Mouse (Mus musculus): ENCODE results near the gene Hist1h4f.
A peak's percentile ranks its signal among the peaks of the same experiment; 100 is the strongest.
"Not testable (repeated sequence)": the region's sequence is repeated elsewhere in the genome, so short reads cannot be mapped to it uniquely, and the experiment has no call there.

Gene Hist1h4f

DNA sequence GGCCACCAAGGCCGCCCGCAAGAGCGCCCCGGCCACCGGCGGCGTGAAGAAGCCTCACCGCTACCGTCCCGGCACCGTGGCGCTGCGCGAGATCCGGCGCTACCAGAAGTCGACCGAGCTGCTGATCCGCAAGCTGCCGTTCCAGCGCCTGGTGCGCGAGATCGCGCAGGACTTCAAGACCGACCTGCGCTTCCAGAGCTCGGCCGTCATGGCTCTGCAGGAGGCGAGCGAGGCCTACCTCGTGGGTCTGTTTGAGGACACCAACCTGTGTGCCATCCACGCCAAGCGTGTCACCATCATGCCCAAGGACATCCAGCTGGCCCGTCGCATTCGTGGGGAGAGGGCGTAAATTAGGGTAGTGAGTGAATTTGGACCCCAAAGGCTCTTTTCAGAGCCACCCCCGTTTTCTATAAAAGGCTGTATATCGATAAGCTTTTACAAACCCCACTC, 24.4 kb upstream of the Hist1h4f start:
- DNase-seq, result not testable (repeated sequence)

DNA sequence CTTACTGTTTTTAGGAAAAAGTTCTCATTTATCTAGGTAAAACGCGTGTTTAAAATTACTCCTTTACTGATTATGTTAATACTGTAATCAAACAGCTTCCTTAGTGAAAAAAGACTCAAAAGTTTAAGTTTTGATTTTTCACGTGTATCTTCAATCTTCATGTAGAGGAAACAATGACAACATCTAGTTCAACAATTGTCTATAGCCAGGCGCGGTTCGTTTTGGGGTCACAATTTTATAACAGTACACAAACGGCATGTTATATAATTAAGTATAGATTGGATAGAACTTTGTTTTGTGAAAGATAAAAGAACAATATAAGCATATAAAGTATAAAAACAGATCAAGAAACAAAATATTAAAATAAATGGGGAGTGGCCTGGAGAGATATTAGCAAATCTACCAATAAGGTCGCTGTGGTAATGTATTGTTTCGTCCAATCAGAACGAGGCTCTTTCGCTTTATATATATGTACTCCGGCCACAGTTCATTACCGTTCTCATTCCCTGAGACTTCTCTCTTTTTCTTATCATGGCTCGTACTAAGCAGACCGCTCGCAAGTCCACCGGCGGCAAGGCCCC, 23.9 kb upstream of the Hist1h4f start, which contains the start of gene Hist1h3d:
Gene Hist1h3d (plus strand): TSS at position 493 of the 581 bp plus-strand sequence.
- DNase-seq, result peak; percentile 60

DNA sequence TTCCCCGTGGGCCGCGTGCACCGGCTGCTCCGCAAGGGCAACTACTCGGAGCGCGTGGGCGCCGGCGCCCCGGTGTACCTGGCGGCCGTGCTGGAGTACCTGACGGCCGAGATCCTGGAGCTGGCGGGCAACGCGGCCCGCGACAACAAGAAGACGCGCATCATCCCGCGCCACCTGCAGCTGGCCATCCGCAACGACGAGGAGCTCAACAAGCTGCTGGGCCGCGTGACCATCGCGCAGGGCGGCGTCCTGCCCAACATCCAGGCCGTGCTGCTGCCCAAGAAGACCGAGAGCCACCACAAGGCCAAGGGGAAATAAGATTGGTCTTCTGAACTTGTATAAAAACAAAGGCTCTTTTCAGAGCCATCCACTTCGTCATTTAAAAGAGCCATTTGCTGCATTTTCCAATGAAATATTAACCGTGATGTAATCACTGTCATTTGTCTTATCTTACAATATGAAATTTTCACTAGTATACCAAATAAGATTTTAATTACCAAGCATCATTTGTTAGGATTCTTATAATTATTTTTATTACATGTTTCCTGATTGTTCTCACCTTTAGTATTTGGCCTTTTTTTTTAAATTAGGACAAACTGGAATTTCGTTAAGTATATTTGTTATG, 23.2 kb upstream of the Hist1h4f start:
- DNase-seq, result not testable (repeated sequence)

DNA sequence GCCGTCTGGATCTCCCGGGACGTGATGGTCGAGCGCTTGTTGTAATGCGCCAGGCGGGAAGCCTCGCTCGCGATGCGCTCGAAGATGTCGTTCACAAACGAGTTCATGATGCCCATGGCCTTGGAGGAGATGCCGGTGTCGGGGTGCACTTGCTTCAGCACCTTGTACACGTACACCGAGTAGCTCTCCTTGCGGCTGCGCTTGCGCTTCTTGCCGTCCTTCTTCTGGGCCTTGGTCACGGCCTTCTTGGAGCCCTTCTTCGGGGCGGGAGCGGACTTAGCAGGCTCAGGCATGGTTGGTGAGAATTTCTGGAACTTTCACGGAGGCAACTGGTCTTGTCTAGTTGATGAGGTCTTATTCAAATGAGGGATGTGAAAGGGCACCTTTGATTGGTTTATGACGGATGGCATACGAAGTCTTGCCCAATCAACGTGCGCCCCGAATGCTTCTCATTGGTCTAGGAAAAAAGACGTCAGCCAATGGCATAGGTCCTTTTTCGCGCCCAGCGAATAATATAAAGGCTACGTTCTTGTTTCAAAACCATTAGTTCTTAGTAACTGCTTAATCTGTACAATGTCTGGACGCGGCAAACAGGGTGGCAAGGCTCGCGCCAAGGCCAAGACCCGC, 22.6 kb upstream of the Hist1h4f start, which contains the start of the genes Hist1h2bf and Hist1h2ad:
Gene Hist1h2bf (minus strand): TSS at position 299 of the 627 bp plus-strand sequence.
Gene Hist1h2ad (plus strand): TSS at position 484 of the 627 bp plus-strand sequence.
- peak; percentile 88 for DNase-seq

DNA sequence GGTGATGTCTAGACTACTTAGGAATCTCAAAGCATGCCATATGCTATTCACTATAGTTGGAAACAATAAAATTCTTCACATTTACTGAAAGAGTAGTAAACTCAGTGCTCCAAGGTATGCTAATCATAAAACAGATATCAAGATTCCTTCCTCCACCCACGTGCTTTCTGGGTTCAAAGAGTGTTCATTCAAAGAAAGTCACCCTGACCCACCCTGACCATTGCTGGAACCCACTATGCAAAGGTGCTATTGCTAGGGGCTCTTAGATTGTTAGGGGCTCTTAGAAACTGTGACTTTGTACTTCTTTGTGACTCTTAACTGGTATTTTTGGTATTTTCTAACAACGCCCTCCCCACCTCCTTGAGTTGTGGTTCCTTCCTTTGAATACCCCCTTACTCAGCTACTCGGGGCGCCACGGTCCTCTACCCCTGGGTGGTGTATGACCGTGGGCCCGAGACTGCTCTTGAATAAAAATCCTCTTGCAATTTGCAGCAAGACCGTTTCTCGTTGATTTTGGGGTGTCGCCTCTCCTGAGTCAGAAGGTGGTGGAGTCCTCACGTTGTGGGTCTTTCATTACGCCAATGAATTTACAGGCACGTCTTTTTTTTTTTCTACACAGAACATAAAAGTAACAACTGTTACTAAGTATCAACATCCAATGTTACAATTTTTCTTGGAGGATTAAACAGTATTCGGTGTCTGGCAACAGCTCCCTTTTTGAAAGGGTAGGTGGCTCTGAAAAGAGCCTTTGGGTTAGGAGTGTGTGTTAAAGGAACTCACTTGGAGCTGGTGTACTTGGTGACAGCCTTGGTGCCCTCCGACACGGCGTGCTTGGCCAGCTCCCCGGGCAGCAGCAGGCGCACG, 21.8 kb upstream of the Hist1h4f start:
- DNase-seq, result not testable (repeated sequence)

DNA sequence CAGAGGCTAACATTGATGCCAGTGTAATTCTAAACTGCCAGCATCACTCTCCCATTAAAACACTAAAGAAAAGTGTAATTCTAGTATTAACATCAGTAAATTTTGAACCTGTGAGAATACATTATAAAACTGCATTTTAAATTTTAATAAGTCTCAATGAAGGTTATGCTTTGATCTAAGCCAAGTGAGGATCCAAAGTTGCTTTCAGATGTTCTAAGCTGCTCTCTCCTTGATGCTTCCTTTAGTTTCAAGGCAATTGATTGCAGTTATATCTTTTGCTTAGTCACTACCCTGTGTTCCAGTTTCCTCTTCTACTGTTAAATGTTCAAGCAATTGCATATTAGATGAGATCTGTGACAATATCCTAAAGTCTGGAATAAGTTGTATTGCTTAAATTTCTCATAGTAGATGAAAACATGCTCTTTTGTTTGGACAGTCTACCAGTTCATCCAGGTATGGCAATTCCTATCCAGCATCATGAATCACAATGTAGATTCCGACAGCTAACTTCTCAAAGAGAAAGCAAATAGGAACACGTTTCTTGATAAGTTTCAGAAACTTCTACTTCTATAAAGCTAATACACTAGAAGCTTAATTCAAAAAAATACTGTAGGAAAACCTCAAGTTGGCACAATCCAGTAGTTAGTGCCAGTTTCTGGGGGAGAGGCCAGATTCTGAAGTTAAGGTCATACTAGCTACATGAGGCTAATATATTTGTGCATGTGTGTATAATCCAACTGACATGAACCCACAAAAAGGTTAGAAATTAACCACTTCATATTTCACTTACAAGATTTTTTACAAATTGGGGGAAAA, 21.0 kb upstream of the Hist1h4f start:
- DNase-seq, result no peak

DNA sequence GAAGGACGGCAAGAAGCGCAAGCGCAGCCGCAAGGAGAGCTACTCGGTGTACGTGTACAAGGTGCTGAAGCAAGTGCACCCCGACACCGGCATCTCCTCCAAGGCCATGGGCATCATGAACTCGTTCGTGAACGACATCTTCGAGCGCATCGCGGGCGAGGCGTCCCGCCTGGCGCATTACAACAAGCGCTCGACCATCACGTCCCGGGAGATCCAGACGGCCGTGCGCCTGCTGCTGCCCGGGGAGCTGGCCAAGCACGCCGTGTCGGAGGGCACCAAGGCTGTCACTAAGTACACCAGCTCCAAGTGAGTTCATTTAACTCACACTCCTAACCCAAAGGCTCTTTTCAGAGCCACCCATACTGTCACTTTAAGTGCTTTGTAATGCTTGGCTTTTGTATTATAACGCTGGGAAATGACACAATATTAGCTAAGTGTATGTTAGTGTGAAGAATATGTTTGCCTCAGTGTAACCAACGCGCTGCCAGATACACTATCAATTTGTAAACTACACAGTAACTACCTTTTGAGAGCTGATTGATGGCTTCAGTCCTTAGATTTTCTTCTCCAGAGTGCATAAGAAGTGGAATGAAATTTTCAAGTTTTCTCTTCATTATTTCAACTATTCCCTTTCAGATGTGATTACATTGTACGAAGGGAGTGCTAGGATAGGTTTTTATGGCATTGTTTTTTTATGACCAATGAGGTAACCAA, 20.2 kb upstream of the Hist1h4f start:
- not testable (repeated sequence) for DNase-seq

DNA sequence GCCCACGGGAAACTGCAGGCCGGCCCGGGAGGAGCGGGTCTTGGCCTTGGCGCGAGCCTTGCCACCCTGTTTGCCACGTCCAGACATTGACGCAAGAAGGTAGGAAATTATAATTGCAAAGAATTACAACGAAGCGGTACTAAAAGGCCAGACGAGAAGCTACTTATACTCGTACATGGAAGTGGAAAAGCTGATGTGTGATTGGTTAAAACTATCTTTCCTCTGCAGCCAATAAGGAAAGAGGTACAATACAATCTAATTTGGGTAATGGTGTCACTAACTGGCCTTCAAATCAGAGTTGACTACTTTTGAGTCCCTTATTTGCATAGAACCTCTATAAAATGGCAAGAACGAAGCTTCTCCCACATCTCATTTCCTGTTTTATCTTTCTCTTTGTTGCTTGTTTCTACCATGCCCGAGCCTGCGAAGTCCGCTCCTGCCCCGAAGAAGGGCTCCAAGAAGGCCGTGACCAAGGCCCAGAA, 19.6 kb upstream of the Hist1h4f start, which contains the start of the genes Hist1h2ae and Hist1h2bg:
Gene Hist1h2ae (minus strand): TSS at position 199 of the 482 bp plus-strand sequence.
Gene Hist1h2bg (plus strand): TSS at position 375 of the 482 bp plus-strand sequence.
- peak; percentile 80 for DNase-seq

DNA sequence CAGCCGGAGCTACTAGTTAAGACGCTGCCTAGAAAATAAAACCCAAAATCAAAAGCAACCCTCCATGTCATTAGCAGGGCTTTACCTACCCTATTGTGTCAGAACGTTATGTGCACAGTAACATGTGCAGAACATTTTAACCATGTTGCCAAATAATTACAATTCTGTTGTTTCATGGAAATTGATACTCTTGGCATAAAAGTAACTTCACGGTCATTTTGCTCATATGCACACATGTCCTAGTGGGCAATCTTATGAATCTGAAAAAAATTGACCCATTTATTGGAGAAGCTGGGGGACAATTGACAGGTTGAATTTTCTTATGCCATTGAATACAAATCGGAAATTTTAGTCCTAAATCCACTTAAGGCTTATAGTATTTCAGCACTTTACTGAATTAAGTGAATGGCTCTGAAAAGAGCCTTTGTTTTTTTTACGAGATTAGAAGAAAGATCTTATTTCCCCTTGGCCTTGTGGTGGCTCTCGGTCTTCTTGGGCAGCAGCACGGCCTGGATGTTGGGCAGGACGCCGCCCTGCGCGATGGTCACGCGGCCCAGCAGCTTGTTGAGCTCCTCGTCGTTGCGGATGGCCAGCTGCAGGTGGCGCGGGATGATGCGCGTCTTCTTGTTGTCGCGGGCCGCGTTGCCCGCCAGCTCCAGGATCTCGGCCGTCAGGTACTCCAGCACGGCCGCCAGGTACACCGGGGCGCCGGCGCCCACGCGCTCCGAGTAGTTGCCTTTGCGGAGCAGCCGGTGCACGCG, 19.0 kb upstream of the Hist1h4f start:
- DNase-seq, result not testable (repeated sequence)

DNA sequence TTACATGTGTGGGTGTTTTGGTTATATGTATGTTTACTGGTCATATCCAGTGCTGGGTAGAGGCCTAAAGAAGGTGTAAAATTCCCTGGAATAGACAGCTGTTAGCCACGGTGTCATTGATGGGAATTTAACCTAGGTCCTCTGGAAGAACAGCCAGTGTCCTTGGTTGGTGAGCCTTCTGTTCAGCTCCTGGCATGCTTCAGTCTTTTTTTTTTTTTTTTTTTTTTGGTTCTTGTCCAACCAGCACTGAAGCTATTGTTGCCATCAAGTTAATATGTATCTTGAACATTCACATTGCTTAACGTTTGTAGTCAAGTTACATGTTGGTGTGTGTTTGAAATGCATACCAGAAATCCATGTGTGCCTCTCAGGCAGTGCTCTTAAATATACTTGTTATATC, 13.0 kb upstream of the Hist1h4f start:
- DNase-seq, result no peak

DNA sequence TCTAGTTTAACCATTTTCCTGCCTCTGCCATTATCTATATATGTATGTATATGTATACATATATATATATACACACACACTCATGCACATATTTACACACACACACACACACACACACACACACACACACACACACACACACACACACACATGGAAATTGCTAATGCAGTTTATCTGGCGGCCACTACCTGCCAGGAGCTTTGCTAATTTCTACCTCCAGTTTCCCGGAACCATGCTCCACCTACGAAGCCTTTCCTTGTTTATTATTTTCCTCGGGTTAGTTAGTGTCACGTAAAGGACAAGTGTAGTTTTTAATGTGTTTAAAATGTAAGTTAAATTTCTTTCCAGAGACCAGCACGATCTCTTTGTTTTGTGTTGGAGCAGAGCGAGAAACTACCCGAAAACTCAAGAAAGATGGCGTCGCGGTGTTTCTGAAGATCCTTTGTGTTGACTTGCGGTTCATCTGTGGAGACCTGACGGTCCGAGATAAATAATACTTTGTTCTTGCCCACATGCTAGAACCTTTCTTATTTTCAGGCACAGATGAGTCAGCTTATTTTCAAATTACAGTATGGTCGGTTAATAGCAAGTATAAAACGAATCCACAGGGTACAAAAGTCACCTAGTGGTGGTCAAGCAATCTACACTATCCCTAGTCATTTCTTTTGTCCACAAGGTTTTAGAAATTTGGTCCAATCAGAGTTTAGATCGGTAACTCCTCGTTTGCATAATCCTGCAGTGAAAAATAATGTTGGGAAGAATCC, 11.4 kb upstream of the Hist1h4f start:
- DNase-seq, result no peak

DNA sequence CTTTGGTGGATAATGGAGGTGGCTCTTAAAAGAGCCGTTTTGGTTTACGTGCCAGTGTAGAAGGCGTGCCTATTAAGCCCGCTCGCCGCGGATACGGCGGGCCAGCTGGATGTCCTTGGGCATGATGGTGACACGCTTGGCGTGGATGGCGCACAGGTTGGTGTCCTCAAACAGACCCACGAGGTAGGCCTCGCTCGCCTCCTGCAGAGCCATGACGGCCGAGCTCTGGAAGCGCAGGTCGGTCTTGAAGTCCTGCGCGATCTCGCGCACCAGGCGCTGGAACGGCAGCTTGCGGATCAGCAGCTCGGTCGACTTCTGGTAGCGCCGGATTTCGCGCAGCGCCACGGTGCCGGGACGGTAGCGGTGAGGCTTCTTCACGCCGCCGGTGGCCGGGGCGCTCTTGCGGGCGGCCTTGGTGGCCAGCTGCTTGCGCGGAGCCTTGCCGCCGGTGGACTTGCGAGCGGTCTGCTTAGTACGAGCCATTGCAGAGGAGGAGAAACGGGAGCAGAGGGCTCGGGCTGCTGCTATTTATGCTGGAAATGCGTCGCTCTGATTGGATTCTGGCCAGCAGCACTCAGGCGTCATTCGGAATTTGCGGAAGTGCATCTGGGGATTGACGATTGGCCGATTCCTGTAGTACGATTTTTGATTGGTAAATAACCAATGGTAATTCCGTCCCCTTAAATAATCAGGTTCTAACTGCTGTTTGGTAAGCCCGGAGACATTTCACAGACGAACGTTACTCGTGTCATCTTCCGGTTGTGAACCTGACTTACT, 10.6 kb upstream of the Hist1h4f start, which contains the start of gene Hist1h3e:
Gene Hist1h3e (minus strand): TSS at position 487 of the 777 bp plus-strand sequence.
- peak; percentile 93 for DNase-seq

DNA sequence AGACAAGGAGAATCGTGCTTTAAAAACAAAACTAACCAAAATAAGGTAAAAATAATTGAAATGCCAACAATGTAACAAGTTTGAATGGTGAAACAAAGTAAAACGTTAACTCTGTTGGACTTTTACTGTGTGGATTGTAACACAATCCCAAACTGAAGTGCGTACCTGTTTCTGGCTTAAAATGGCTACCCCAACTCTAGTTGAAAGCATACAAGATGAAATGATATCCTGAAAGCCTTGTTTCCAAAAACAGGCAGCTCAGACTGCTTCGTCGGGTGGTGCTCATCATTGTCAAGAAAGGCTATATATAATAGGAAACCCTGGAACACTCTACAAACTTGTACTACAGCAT, 10.1 kb upstream of the Hist1h4f start:
- not testable (repeated sequence) for DNase-seq

DNA sequence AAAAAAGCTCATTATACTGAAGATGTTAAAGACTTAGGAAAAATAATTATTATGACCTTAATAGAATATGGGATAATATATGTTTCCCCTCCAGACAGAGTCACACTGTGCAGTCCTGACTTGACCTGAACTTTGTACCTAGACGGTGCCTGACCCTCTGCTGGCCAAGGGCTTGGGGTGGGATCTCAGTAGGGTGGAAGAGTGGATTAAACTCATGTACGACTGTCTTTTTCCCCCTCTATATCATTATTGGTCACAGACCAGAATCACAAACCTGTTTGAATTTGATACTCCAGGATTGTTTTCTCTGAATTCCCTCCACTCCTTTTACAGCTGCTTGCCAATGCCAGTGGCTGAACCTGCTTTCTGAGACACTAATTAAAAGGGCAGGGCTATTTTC, 9.3 kb upstream of the Hist1h4f start:
- not testable (repeated sequence) for DNase-seq

DNA sequence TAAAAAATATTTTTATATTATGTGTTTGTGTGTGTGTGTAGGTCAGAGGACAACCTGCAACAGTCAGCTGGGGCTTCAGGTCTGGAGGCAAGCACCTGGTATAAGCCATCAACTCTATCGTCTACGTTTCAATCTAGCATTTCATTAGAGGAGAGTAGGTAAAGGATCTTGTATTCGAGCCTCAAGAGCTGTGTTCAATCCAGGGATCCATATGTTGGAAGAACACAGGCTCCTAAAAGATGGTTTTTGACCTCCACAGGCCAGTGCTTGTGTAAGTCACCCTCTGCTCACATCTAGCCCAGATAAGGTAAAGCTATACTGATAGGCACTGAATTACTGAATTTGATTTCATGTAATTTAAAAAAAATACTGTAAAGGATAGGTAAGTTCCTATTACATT, 5.5 kb upstream of the Hist1h4f start:
- DNase-seq, result no peak

DNA sequence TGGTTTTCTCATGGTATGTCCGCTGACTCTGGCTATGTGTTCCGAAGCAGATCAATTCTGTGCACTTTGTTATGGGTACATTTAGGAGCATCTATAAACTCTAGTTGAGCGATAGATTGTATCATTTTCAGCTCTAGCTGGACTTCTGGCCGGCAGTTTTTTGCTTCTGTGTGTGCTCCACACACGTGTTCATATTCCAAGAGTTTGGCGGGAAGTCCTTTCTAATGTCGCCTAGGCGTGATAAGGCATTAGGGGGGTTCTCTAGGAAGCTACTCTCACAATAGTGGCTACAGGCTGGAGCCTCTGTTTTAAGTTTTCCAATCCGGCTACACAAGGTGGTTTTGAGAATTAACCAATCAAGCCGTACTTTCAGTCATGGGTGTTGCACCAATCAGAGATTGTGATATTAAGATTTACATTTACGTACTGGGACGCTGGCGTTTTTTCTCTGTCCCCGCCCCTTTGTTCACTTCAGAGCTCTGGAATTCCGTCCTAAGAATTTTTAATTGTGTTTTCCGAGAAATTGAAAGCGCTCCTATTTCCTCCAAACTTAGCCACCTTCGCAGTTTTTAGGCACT, 4.5 kb upstream of the Hist1h4f start:
- DNase-seq, result no peak

DNA sequence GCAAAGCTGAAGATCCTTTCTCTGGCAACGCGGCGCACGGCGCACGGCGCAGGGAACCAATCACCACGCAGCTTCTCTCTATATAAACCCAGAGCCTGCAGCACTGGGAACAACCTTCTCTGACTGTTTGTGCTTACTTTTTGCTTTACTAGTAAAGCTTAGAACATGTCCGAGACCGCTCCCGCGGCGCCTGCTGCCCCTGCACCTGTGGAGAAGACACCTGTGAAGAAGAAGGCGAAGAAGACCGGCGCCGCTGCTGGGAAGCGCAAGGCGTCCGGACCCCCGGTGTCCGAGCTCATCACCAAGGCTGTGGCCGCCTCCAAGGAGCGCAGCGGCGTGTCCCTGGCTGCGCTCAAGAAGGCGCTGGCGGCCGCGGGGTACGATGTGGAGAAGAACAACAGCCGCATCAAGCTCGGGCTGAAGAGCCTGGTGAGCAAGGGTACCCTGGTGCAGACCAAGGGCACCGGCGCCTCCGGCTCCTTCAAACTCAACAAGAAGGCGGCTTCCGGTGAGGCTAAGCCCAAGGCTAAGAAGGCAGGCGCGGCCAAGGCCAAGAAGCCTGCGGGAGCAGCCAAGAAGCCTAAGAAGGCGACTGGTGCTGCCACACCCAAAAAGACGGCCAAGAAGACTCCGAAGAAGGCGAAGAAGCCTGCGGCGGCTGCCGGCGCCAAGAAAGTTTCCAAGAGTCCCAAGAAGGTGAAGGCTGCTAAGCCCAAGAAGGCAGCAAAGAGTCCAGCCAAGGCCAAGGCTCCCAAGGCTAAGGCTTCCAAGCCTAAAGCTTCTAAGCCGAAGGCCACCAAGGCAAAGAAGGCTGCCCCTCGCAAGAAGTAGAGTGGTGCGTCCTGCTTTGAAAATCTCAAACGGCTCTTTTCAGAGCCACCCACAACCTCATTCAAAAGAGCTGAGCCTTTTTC, 3.7 kb upstream of the Hist1h4f start:
- peak; percentile 79 for DNase-seq
